Mouse (Mus musculus): ENCODE measurements around the gene Lrrk1. TPM values are rescaled to one million over a fixed set of nuclear protein-coding genes. Genes with fewer than 3 reads are reported as not detected.

The Lrrk1 gene
- polyA plus RNA-seq, 1 experiment from 2014 or later = 1.0 TPM

DNA sequence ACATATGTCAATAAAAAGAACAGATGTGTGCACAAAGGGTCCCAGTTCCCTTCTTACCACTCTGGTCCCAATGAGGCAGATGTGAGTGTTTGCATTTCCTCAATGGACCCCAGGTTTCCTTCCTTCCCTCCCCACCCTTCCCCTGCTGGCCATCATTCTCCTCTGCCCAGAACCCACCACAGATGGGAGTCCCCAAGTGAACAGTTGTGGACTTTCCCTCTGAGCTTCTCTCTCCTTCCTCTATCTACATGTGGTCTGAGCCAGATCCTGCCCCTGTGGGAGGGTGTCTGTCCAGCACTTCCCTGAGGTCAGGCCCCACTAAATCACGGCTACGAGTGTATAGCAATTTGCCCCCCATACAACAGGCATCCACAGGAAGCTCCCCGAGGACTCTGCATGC, 33.2 kb downstream of the Lrrk1 start:
- WGBS = 55% methylated on average over 3 of the region's 3 CpGs
- Histone ChIP-seq H3K36me3 (ENCODE audit: control insufficient read depth, insufficient read depth, low read length) (no peaks in the 10 kb centered on the region), H3K9ac (replicated peaks; ENCODE audit: low read depth, low read length) (no peak overlapping the region)

DNA sequence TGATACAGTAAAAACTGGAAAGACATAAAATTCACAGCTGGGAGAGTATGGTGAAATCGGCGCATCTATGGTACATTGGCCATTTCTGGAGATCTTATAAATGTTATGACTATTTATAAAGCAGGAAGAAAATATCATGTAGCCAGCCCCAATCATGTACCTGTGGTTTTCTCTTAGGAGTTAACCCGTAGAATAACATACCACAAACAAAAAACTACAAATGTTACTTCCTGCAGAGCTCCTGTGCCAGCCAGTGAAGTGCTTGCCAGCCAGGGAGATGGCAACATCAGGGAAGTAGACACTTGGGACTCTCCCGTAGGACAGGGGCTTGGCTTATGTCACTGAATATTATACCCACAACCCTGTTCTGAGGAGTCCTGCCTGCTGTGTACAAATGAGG, 37.1 kb downstream of the Lrrk1 start:
- Histone ChIP-seq H3K9ac (replicated peaks; ENCODE audit: low read depth, low read length) (no peak overlapping the region), H3K9me3 (ENCODE audit: control insufficient read depth, low read length) (no peaks in the 10 kb centered on the region), H3K4me1 (ENCODE audit: control insufficient read depth, insufficient read depth, low read length) (peaks cover 3% of the 10 kb centered on the region), H3K36me3 (ENCODE audit: control insufficient read depth, insufficient read depth, low read length) (no peaks in the 10 kb centered on the region), H3K4me3 (ENCODE audit: low read depth, low read length) (no peak overlapping the region), H3K27ac (ENCODE audit: low read depth, low read length) (no peak overlapping the region), H3K4me2 (ENCODE audit: low read depth, low read length) (no peak overlapping the region), H3K27me3 (ENCODE audit: control insufficient read depth, insufficient read depth, low read length) (no peaks in the 10 kb centered on the region)
- no peak for ATAC-seq (ENCODE audit: low read depth)
- WGBS = 86% methylated on average over 4 of the region's 4 CpGs

More for the DNA sequence above, 33.2 kb downstream of the Lrrk1 start:
- no peak for ATAC-seq (ENCODE audit: low read depth)
- Histone ChIP-seq H3K4me3 (ENCODE audit: low read depth, low read length) (no peak overlapping the region), H3K4me2 (ENCODE audit: low read depth, low read length) (no peak overlapping the region), H3K9me3 (ENCODE audit: control insufficient read depth, low read length) (no peaks in the 10 kb centered on the region), H3K4me1 (ENCODE audit: control insufficient read depth, insufficient read depth, low read length) (no peaks in the 10 kb centered on the region), H3K27me3 (ENCODE audit: control insufficient read depth, insufficient read depth, low read length) (no peaks in the 10 kb centered on the region), H3K27ac (ENCODE audit: low read depth, low read length) (no peak overlapping the region)

DNA sequence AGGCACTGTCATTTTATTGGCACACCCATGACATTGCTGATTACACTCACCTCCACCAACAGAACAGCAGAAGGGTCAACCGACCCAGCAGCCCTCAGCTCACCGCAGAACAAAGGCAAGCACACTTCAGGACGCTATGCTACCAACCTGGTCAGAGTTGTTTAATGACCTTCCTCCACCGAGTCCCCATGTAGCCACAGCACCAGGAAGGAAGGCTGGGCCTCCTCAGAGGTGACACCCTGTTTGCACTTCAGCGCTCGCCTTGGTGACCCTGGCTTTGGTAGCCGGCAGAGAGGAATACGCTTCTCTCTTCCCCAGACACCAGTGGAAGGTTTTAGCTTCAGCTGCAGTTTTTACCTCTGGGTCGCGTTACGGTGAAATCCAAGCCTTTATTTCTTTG, 38.5 kb downstream of the Lrrk1 start:
- peaks cover 3% of the 10 kb centered on the region for H3K4me1 ChIP-seq (ENCODE audit: control insufficient read depth, insufficient read depth, low read length)
- no peak overlapping the region for H3K9ac ChIP-seq (replicated peaks; ENCODE audit: low read depth, low read length)
- no peak overlapping the region for H3K27ac ChIP-seq (ENCODE audit: low read depth, low read length)
- no peaks in the 10 kb centered on the region for H3K27me3 ChIP-seq (ENCODE audit: control insufficient read depth, insufficient read depth, low read length)
- ATAC-seq (ENCODE audit: low read depth) = no peak
- 62% methylated on average over 11 of the region's 11 CpGs for WGBS
- H3K9me3 ChIP-seq (ENCODE audit: control insufficient read depth, low read length) = no peaks in the 10 kb centered on the region
- no peak overlapping the region for H3K4me3 ChIP-seq (ENCODE audit: low read depth, low read length)
- H3K36me3 ChIP-seq (ENCODE audit: control insufficient read depth, insufficient read depth, low read length) = no peaks in the 10 kb centered on the region
- H3K4me2 ChIP-seq (ENCODE audit: low read depth, low read length) = no peak overlapping the region

DNA sequence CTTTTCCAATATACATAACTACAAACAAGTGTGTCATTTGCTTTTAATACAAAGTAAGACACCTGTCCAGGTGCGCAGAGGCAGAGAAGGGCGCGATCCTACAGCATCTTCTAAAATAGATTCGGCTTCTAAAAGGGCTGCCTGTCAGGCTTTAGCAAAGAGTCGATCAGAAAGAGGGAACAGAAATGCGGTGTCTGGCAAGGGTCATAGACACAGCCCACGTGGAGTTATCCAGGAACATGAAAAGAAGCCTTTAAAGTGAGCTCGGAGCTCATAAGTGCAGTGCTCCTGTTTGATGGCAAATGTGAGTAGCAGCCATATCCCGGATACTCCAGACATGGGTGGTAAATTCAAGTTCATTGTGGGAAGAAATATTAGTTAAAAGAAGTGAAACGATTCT, 39.6 kb downstream of the Lrrk1 start:
- Histone ChIP-seq H3K9me3 (ENCODE audit: control insufficient read depth, low read length) (no peaks in the 10 kb centered on the region), H3K4me3 (ENCODE audit: low read depth, low read length) (no peak overlapping the region), H3K4me2 (ENCODE audit: low read depth, low read length) (no peak overlapping the region), H3K27me3 (ENCODE audit: control insufficient read depth, insufficient read depth, low read length) (no peaks in the 10 kb centered on the region), H3K36me3 (ENCODE audit: control insufficient read depth, insufficient read depth, low read length) (no peaks in the 10 kb centered on the region), H3K4me1 (ENCODE audit: control insufficient read depth, insufficient read depth, low read length) (peaks cover 3% of the 10 kb centered on the region), H3K9ac (replicated peaks; ENCODE audit: low read depth, low read length) (no peak overlapping the region), H3K27ac (ENCODE audit: low read depth, low read length) (no peak overlapping the region)
- 89% methylated on average over 10 of the region's 10 CpGs for WGBS
- no peak for ATAC-seq (ENCODE audit: low read depth)

DNA sequence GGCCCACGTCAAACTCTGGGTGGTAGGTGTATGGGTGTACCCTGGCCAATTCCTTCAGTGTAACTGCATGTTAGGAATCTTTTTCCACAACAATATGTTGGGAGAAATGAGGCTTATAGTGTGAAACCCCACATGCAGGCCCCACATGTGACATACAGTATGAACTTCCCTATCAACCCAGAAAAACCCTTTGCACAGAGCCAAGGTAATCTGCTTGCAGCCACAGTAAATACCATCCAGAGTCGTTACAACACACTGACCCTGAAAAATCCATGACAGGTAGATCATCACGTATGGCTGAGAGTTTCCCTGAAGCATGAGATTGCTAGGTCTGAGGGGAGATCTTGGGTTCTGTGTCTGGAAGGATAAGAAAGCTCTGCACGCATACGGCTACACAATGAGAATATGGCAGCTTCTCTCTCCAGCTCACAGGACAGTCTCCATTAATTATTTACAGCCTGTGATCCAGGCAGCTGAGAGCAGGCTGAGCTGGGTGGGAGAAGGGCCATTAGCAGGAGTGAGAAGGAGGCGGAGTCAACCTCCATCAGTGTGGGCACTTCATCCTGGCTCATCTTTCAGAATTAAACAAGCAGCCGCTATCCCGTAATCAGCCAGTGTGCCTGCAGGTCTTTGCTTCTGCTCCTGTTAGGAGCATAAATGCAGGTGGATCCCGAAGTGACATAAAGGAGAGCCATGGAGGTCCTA, 41.0 kb downstream of the Lrrk1 start:
- Histone ChIP-seq H3K9me3 (ENCODE audit: control insufficient read depth, low read length) (no peaks in the 10 kb centered on the region), H3K9ac (replicated peaks; ENCODE audit: low read depth, low read length) (no peak overlapping the region), H3K4me1 (ENCODE audit: control insufficient read depth, insufficient read depth, low read length) (peaks cover 3% of the 10 kb centered on the region), H3K27ac (ENCODE audit: low read depth, low read length) (peak overlapping the region; percentile 36; the same call in 1 of the 2 replicates), H3K4me2 (ENCODE audit: low read depth, low read length) (peak overlapping the region; percentile 19; the same call in 1 of the 2 replicates), H3K36me3 (ENCODE audit: control insufficient read depth, insufficient read depth, low read length) (no peaks in the 10 kb centered on the region), H3K4me3 (ENCODE audit: low read depth, low read length) (no peak overlapping the region), H3K27me3 (ENCODE audit: control insufficient read depth, insufficient read depth, low read length) (no peaks in the 10 kb centered on the region)
- peak; percentile 90 for ATAC-seq (ENCODE audit: low read depth)
- 23% methylated on average over 9 of the region's 9 CpGs for WGBS

DNA sequence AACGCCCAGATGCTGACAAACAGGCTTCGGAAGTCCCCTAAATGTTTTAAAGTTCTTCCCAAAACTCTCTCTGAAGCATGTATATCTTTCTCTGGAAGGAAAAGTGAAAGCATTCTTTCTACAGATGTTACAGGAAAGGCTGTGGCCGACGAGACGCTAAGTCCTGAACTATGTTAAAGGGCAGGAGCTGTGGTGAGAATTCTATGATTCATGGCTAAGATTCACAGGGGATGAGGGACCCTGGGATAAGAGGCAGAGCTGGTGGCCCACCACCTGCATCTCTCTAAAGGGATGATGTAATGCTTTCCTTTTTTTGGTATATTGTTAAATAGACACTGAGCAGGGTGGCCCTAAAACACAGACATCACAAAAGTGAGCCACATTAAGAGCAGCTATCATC, 44.8 kb downstream of the Lrrk1 start:
- no peaks in the 10 kb centered on the region for H3K9me3 ChIP-seq (ENCODE audit: control insufficient read depth, low read length)
- no peak overlapping the region for H3K4me3 ChIP-seq (ENCODE audit: low read depth, low read length)
- 71% methylated on average over 5 of the region's 5 CpGs for WGBS
- H3K36me3 ChIP-seq (ENCODE audit: control insufficient read depth, insufficient read depth, low read length) = no peaks in the 10 kb centered on the region
- H3K4me1 ChIP-seq (ENCODE audit: control insufficient read depth, insufficient read depth, low read length) = peaks cover 3% of the 10 kb centered on the region
- no peaks in the 10 kb centered on the region for H3K27me3 ChIP-seq (ENCODE audit: control insufficient read depth, insufficient read depth, low read length)
- H3K4me2 ChIP-seq (ENCODE audit: low read depth, low read length) = no peak overlapping the region
- no peak for ATAC-seq (ENCODE audit: low read depth)
- H3K9ac ChIP-seq (replicated peaks; ENCODE audit: low read depth, low read length) = no peak overlapping the region
- H3K27ac ChIP-seq (ENCODE audit: low read depth, low read length) = no peak overlapping the region

DNA sequence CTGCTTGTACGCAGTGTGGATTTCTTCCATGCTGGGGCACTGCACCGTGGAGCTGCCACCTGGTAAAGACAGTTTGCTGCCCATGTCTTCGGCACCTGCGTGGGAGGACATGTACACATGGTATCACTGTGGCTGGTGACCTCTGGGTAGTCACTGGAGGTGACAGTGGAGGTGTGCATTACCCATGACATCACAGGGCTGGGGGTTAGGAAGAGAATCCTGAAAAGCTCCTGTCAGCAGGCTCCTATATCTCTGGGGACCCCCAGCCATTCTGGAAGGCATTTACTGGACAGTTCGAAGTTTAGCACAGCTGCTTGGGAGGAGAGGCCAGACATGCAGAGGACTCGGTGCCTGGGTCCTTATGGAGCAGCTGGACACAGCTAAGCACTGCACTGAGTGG, 45.3 kb downstream of the Lrrk1 start:
- no peaks in the 10 kb centered on the region for H3K27me3 ChIP-seq (ENCODE audit: control insufficient read depth, insufficient read depth, low read length)
- 75% methylated on average over 6 of the region's 6 CpGs for WGBS
- H3K4me2 ChIP-seq (ENCODE audit: low read depth, low read length) = no peak overlapping the region
- peaks cover 3% of the 10 kb centered on the region for H3K4me1 ChIP-seq (ENCODE audit: control insufficient read depth, insufficient read depth, low read length)
- H3K4me3 ChIP-seq (ENCODE audit: low read depth, low read length) = no peak overlapping the region
- H3K9me3 ChIP-seq (ENCODE audit: control insufficient read depth, low read length) = no peaks in the 10 kb centered on the region
- no peak for ATAC-seq (ENCODE audit: low read depth)
- H3K27ac ChIP-seq (ENCODE audit: low read depth, low read length) = no peak overlapping the region
- no peak overlapping the region for H3K9ac ChIP-seq (replicated peaks; ENCODE audit: low read depth, low read length)
- H3K36me3 ChIP-seq (ENCODE audit: control insufficient read depth, insufficient read depth, low read length) = no peaks in the 10 kb centered on the region

DNA sequence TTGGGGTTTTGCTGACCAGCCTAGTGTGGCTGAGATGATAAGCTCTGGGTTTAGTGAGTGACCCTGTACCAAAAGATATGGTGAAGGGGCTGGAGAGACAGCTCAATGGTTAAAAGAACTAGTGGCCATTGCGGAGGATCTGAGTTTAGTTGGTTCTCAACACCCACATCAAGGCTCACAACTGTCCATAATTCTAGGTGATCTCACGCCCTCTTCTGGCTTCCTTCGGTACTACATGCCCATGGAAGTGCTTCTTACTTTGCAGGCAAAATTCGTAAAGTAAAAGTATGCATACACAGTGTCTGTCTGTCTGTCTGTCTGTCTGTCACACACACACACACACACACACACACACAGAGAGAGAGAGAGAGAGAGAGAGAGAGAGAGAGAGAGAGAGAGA, 45.8 kb downstream of the Lrrk1 start:
- Histone ChIP-seq H3K4me1 (ENCODE audit: control insufficient read depth, insufficient read depth, low read length) (peaks cover under 1% of the 10 kb centered on the region), H3K27ac (ENCODE audit: low read depth, low read length) (no peak overlapping the region), H3K4me2 (ENCODE audit: low read depth, low read length) (no peak overlapping the region), H3K36me3 (ENCODE audit: control insufficient read depth, insufficient read depth, low read length) (no peaks in the 10 kb centered on the region), H3K4me3 (ENCODE audit: low read depth, low read length) (no peak overlapping the region), H3K9me3 (ENCODE audit: control insufficient read depth, low read length) (no peaks in the 10 kb centered on the region), H3K9ac (replicated peaks; ENCODE audit: low read depth, low read length) (no peak overlapping the region), H3K27me3 (ENCODE audit: control insufficient read depth, insufficient read depth, low read length) (no peaks in the 10 kb centered on the region)
- 48% methylated on average over 4 of the region's 4 CpGs for WGBS
- no peak for ATAC-seq (ENCODE audit: low read depth)

DNA sequence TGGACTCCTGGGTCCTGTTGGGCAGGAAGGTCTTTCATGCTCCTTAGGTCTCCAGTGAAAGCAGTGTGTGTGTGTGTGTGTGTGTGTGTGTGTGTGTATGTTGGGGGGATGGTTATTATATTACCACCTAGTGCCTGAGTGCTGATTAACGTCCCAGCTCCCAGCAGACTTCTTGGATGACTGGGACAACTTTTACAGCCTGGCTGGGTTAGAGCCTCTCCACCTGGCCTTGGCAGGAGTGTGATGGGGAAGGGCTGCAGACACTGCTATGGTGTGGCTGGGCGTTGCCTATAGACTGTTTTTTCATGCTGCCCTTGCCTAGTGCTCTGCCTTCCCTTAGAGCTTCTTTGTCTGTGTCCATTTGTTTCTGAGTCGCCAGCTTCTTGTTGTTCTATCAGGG, 48.1 kb downstream of the Lrrk1 start:
- H3K9me3 ChIP-seq (ENCODE audit: control insufficient read depth, low read length) = no peaks in the 10 kb centered on the region
- no peak overlapping the region for H3K9ac ChIP-seq (replicated peaks; ENCODE audit: low read depth, low read length)
- H3K27me3 ChIP-seq (ENCODE audit: control insufficient read depth, insufficient read depth, low read length) = no peaks in the 10 kb centered on the region
- 61% methylated on average over 3 of the region's 3 CpGs for WGBS
- no peak overlapping the region for H3K4me3 ChIP-seq (ENCODE audit: low read depth, low read length)
- H3K4me2 ChIP-seq (ENCODE audit: low read depth, low read length) = no peak overlapping the region
- no peak for ATAC-seq (ENCODE audit: low read depth)
- no peaks in the 10 kb centered on the region for H3K4me1 ChIP-seq (ENCODE audit: control insufficient read depth, insufficient read depth, low read length)
- no peaks in the 10 kb centered on the region for H3K36me3 ChIP-seq (ENCODE audit: control insufficient read depth, insufficient read depth, low read length)
- H3K27ac ChIP-seq (ENCODE audit: low read depth, low read length) = no peak overlapping the region
